Mouse (Mus musculus) embryonic facial prominence, embryonic 15.5 days (tissue): ENCODE results near the gene Pla2g12a. TPM values are rescaled to one million over a fixed set of nuclear protein-coding genes. Genes with fewer than 3 reads are reported as not detected.

ENCODE experiments used
- ATAC-seq: fragments of 200-750 bp; cut with Nextera tagmentation; 2 replicates; pipeline ENCODE4 v1.8.0; 2017; ENCODE audit warnings: low read depth, moderate TSS enrichment; ENCODE audit not compliant: insufficient number of reproducible peaks, low FRiP score, low TSS enrichment
- H3K27ac ChIP-seq: fragments of 300-500 bp; sonication (generic); replicated peaks from 2 replicates; pipeline ENCODE4 v1.5.1; 2015; ENCODE audit warnings: mild to moderate bottlenecking, inconsistent platforms
- H3K27me3 ChIP-seq: fragments of 300-500 bp; sonication (generic); 2 replicates; pipeline ENCODE4 v1.6.1; 2015; ENCODE audit warnings: inconsistent platforms
- H3K36me3 ChIP-seq: fragments of 300-500 bp; sonication (generic); 2 replicates; pipeline ENCODE4 v1.6.1; 2015; ENCODE audit warnings: mild to moderate bottlenecking, inconsistent platforms
- H3K4me1 ChIP-seq: fragments of 300-500 bp; sonication (generic); 2 replicates; pipeline ENCODE4 v1.6.1; 2015; ENCODE audit warnings: inconsistent platforms
- H3K4me2 ChIP-seq: fragments of 300-500 bp; sonication (generic); replicated peaks from 2 replicates; pipeline ENCODE4 v1.6.1; 2015; ENCODE audit warnings: mild to moderate bottlenecking, inconsistent platforms
- H3K4me3 ChIP-seq: fragments of 300-500 bp; sonication (generic); replicated peaks from 2 replicates; pipeline ENCODE4 v1.5.1; 2015; ENCODE audit warnings: mild to moderate bottlenecking, inconsistent platforms
- H3K9ac ChIP-seq: fragments of 300-500 bp; sonication (generic); 2 replicates; pipeline ENCODE4 v1.6.1; 2015; ENCODE audit warnings: inconsistent platforms
- H3K9me3 ChIP-seq: fragments of 300-500 bp; sonication (generic); replicated peaks from 2 replicates; pipeline ENCODE4 v1.6.1; 2016; ENCODE audit warnings: inconsistent platforms
- WGBS: fragments of 180-500 bp; shearing (Covaris S2); methylation state at CpG from one replicate; pipeline ENCODE4 v1.1.7; 2015; 5-methylcytosine and 5-hydroxymethylcytosine counted together
- polyA plus RNA-seq: library from polyadenylated mRNA; unstranded; fragments of >200 nt; fragmentation: Nextera tagmentation; extraction: Ambion mirVana; gene quantifications from 2 replicates; pipeline ENCODE4 v1.2.1, GENCODE M21; 2015

Pla2g12a gene
- polyA plus RNA-seq, 1 experiment from 2014 or later = 30.1 TPM

- H3K27ac ChIP-seq = no peak overlapping the region
- no peak overlapping the region for H3K4me3 ChIP-seq
- H3K4me1 ChIP-seq = no peaks in the 10 kb centered on the region
- no peak overlapping the region for H3K4me2 ChIP-seq
- H3K27me3 ChIP-seq = no peaks in the 10 kb centered on the region
- ATAC-seq = no peak
- WGBS = 45% methylated on average over 4 of the region's 4 CpGs
- H3K9me3 ChIP-seq = no peaks in the 10 kb centered on the region
- H3K9ac ChIP-seq = no peak overlapping the region
- no peaks in the 10 kb centered on the region for H3K36me3 ChIP-seq
These were observed 54.0 kb downstream of the Pla2g12a start for GRCm38 (mm10) chr3:129932443-129932842.

DNA sequence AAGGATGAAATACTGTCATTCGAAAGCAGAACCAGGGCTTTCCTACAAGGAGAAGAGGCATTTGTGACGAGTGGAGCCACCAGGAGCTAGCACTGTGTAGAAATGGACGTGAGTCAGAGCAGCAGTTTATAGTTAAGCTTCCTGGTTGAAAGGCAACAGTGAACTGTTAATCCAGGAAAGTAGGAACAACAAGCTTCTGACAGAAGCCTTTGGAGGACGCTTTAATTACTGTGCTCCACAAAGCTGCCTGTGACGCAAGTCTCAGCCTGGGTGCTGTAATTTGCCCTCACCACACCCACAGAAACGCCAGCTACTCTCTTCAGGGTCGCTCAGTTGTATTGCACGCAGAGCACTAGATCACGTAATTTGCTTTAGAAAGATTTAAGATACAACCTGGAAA is 58.2 kb downstream of the Pla2g12a start:
- ATAC-seq = no peak
- Histone ChIP-seq H3K4me3 (no peak overlapping the region), H3K36me3 (no peaks in the 10 kb centered on the region), H3K4me1 (no peaks in the 10 kb centered on the region; the same call in 1 of the 2 replicates), H3K9ac (no peak overlapping the region), H3K27ac (no peak overlapping the region), H3K4me2 (no peak overlapping the region), H3K27me3 (no peaks in the 10 kb centered on the region), H3K9me3 (no peaks in the 10 kb centered on the region)
- 45% methylated on average over 9 of the region's 9 CpGs for WGBS

GRCm38 (mm10) chr3:129937848-129938247 is 59.4 kb downstream of the Pla2g12a start:
- 27% methylated on average over 3 of the region's 3 CpGs for WGBS
- ATAC-seq = no peak
- H3K27ac ChIP-seq = no peak overlapping the region

DNA sequence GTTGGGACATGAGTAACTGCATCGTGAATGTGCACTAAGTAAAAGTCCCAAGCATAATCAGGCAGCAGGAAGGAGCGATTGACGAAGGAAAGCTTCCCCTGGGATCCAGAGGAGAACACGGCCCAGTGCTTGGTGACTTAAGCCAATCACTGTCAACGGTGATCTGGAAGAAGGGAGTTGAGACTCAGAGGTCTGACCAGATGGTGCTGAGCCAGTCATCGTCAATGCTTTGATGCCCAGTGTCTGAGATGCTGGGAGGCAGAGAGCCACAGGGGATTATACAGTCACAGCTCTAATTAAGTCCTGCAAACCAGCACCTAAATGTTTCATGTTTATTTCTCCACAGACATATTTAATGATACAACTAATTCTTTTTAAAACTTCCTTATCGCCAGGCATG is 60.7 kb downstream of the Pla2g12a start:
- Histone ChIP-seq H3K9me3 (no peaks in the 10 kb centered on the region), H3K27me3 (no peaks in the 10 kb centered on the region), H3K4me1 (no peaks in the 10 kb centered on the region; the same call in 1 of the 2 replicates), H3K27ac (no peak overlapping the region), H3K36me3 (no peaks in the 10 kb centered on the region), H3K4me2 (no peak overlapping the region), H3K9ac (no peak overlapping the region), H3K4me3 (no peak overlapping the region)
- ATAC-seq = no peak
- 56% methylated on average over 7 of the region's 7 CpGs for WGBS

More at GRCm38 (mm10) chr3:129937848-129938247, 59.4 kb downstream of the Pla2g12a start:
- no peaks in the 10 kb centered on the region for H3K27me3 ChIP-seq
- H3K9me3 ChIP-seq = no peaks in the 10 kb centered on the region
- H3K36me3 ChIP-seq = no peaks in the 10 kb centered on the region
- no peak overlapping the region for H3K4me2 ChIP-seq
- no peaks in the 10 kb centered on the region; the same call in 1 of the 2 replicates for H3K4me1 ChIP-seq
- H3K4me3 ChIP-seq = no peak overlapping the region
- no peak overlapping the region for H3K9ac ChIP-seq

DNA sequence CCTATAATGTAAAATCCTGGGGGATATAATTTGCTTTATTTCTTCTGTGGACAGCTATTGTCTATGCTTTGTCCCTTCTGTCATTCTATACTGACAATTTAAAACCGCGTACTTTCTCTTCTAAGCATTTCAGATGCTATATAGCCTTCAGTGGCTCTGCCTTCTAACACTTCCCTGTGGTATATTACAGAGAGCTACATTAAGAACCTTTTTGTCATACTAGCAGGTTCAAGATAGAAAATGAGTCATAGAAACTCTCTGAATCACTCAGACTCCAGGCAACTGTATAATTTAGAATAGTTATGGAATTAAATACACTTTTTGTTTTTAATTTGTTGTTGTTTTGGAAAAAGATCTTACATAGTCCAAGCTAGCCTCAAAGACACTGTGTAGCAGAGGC is 62.4 kb downstream of the Pla2g12a start:
- Histone ChIP-seq H3K27ac (no peak overlapping the region), H3K27me3 (no peaks in the 10 kb centered on the region), H3K9ac (no peak overlapping the region), H3K9me3 (no peaks in the 10 kb centered on the region), H3K36me3 (no peaks in the 10 kb centered on the region), H3K4me2 (no peak overlapping the region), H3K4me3 (no peak overlapping the region), H3K4me1 (no peaks in the 10 kb centered on the region; the same call in 1 of the 2 replicates)
- no peak for ATAC-seq
- 89% methylated on average over 2 of the region's 2 CpGs for WGBS

DNA sequence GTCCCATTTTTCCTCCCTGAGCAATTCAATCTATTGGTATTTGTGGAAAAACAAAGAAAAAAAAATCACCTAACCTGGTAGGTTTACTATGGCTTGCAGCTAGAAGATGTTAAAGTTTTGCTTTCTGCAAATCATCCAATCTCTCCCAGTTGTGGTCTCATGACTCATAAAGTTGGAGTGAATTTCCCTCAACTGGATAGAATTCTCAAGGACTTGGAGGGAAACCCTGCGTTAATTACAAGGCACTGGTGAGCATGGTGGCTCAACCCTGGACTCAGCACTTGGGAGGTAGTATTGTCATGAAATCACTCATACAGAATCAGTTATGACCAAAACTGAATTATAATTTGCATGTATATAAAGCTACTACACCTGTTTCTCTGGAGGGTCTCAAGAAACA is 62.9 kb downstream of the Pla2g12a start:
- WGBS = 98% methylated on average over 1 of the region's 1 CpGs
- Histone ChIP-seq H3K9me3 (no peaks in the 10 kb centered on the region), H3K4me3 (no peak overlapping the region), H3K4me1 (no peaks in the 10 kb centered on the region; the same call in 1 of the 2 replicates), H3K27me3 (no peaks in the 10 kb centered on the region), H3K4me2 (no peak overlapping the region), H3K36me3 (no peaks in the 10 kb centered on the region), H3K9ac (no peak overlapping the region), H3K27ac (no peak overlapping the region)
- no peak for ATAC-seq

- Histone ChIP-seq H3K36me3 (no peaks in the 10 kb centered on the region), H3K9me3 (no peaks in the 10 kb centered on the region), H3K4me2 (no peak overlapping the region), H3K27ac (no peak overlapping the region), H3K4me1 (no peaks in the 10 kb centered on the region), H3K27me3 (no peaks in the 10 kb centered on the region), H3K4me3 (no peak overlapping the region), H3K9ac (no peak overlapping the region)
- 48% methylated on average over 4 of the region's 4 CpGs for WGBS
- no peak for ATAC-seq
These were observed 65.4 kb downstream of the Pla2g12a start for GRCm38 (mm10) chr3:129943813-129944212.

Other genes with a start within 250 kb of the Pla2g12a start
- 2.1 and 2.2 TPM in 2 replicates for gene Egf, start 123.3 kb upstream of the Pla2g12a start, polyA plus RNA-seq
- not detected in 2 replicates for gene Lrit3, start 74.6 kb upstream of the Pla2g12a start, polyA plus RNA-seq
- 0.48 and 0.54 TPM in 2 replicates for gene Rrh, start 56.0 kb upstream of the Pla2g12a start, polyA plus RNA-seq
- 73.6 and 81.9 TPM in 2 replicates for gene Gar1, start 47.2 kb upstream of the Pla2g12a start, polyA plus RNA-seq
- 0.35 and 0.48 TPM in 2 replicates for gene Cfi, start 42.7 kb upstream of the Pla2g12a start, polyA plus RNA-seq
- gene Casp6, start 22.8 kb downstream of the Pla2g12a start, polyA plus RNA-seq = 65.9 and 67.7 TPM in 2 replicates
- gene Mcub, start 91.6 kb downstream of the Pla2g12a start, polyA plus RNA-seq = 5.9 and 7.3 TPM in 2 replicates
- gene Sec24b, start 182.9 kb downstream of the Pla2g12a start, polyA plus RNA-seq = 30.8 and 36.3 TPM in 2 replicates